Mouse (Mus musculus) intestine, embryonic 16.5 days (tissue): Measurements from ENCODE around the gene Arl6ip5. TPM values are rescaled to one million over a fixed set of nuclear protein-coding genes. Genes with fewer than 3 reads are reported as not detected.
A peak's percentile ranks its signal among the peaks of the same experiment; 100 is the strongest.

Experiments
- ATAC-seq: fragments of 200-750 bp; cut with Nextera tagmentation; 2 replicates; pipeline ENCODE4 v1.8.0; 2017; ENCODE audit warnings: moderate TSS enrichment, moderate library complexity
- H3K27ac ChIP-seq: fragments of 300-500 bp; sonication (generic); 2 replicates; pipeline ENCODE4 v1.5.1; 2014; ENCODE audit warnings: mild to moderate bottlenecking, low read length
- H3K27me3 ChIP-seq: fragments of 300-500 bp; sonication (generic); replicated peaks from 2 replicates; pipeline ENCODE4 v1.6.1; 2014; ENCODE audit warnings: low read length, control low read depth, mixed read lengths; ENCODE audit not compliant: control insufficient read depth, insufficient read depth
- H3K36me3 ChIP-seq: fragments of 300-500 bp; sonication (generic); 2 replicates; pipeline ENCODE4 v1.6.1; 2014; ENCODE audit warnings: low read length, control low read depth; ENCODE audit not compliant: control insufficient read depth, insufficient read depth
- H3K4me1 ChIP-seq: fragments of 300-500 bp; sonication (generic); 2 replicates; pipeline ENCODE4 v1.6.1; 2014; ENCODE audit warnings: low read length, control low read depth, mixed read lengths; ENCODE audit not compliant: control insufficient read depth, insufficient read depth
- H3K4me2 ChIP-seq: fragments of 300-500 bp; sonication (generic); 2 replicates; pipeline ENCODE4 v1.6.1; 2014; ENCODE audit warnings: low read depth, low read length, control low read depth
- H3K4me3 ChIP-seq: fragments of 300-500 bp; sonication (generic); 2 replicates; pipeline ENCODE4 v1.5.1; 2014; ENCODE audit warnings: mild to moderate bottlenecking, low read length
- H3K9ac ChIP-seq: fragments of 300-500 bp; sonication (generic); 2 replicates; pipeline ENCODE4 v1.6.1; 2014; ENCODE audit warnings: low read depth, low read length
- H3K9me3 ChIP-seq: fragments of 300-500 bp; sonication (generic); 2 replicates; pipeline ENCODE4 v1.6.1; 2016; ENCODE audit warnings: low read length, control low read depth; ENCODE audit not compliant: control insufficient read depth
- WGBS: fragments of 180-500 bp; shearing (Covaris S2); extraction: QIAGEN DNeasy Blood & Tissue Kit; methylation state at CpG from one replicate; pipeline ENCODE4 v1.1.7; 2014; 5-methylcytosine and 5-hydroxymethylcytosine counted together
- polyA plus RNA-seq: library from polyadenylated mRNA; unstranded; fragments of >200 nt; fragmentation: Nextera tagmentation; extraction: Ambion mirVana; gene quantifications from 2 replicates; pipeline ENCODE4 v1.2.1, GENCODE M21; 2015

Gene Arl6ip5
- polyA plus RNA-seq = 76.4 TPM in 2 replicates

- peak; percentile 75 for ATAC-seq
- Histone ChIP-seq H3K9ac (peak within 1 kb of the TSS; percentile 85), H3K4me3 (peak within 1 kb of the TSS; percentile 75), H3K9me3 (no peaks in the 10 kb centered on the region), H3K27me3 (no peaks in the 10 kb centered on the region), H3K27ac (peak within 1 kb of the TSS; percentile 80), H3K4me2 (peak within 1 kb of the TSS; percentile 76), H3K36me3 (no peaks in the 10 kb centered on the region), H3K4me1 (peaks cover 5% of the 10 kb centered on the region; the same call in 1 of the 2 replicates)
- WGBS = 9% methylated on average over 32 of the region's 32 CpGs
Observed at GRCm38 (mm10) chr6:97210191-97210961, at the start of gene Arl6ip5. Gene Arl6ip5 (plus strand): TSS chr6:97210689.

DNA sequence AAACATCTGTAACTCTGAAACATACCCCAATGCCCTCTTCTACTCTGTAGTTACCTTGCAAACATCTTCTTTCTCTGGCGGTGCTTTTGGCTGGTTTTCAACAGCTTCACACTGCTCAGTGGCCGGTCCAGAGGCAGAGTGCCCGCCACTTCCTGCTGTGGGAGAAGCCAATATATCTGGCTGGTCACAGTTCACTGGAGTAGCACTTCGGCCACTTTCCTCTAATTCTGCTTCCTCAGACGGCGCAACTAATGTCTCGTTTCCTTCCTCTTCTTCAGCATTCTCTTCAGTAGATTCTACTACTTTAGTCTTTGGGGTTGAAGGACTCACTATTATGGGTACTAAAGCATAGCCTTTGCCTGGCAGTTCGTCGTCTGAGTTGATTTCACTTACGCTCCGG is 34.8 kb upstream of the Arl6ip5 start:
- no peak overlapping the region for H3K9ac ChIP-seq
- no peak overlapping the region for H3K4me3 ChIP-seq
- H3K27me3 ChIP-seq = no peaks in the 10 kb centered on the region
- no peak overlapping the region for H3K4me2 ChIP-seq
- ATAC-seq = no peak
- peaks cover 16% of the 10 kb centered on the region for H3K4me1 ChIP-seq
- no peak overlapping the region for H3K27ac ChIP-seq
- peaks cover 10% of the 10 kb centered on the region for H3K36me3 ChIP-seq
- no peaks in the 10 kb centered on the region for H3K9me3 ChIP-seq
- 80% methylated on average over 11 of the region's 11 CpGs for WGBS

DNA sequence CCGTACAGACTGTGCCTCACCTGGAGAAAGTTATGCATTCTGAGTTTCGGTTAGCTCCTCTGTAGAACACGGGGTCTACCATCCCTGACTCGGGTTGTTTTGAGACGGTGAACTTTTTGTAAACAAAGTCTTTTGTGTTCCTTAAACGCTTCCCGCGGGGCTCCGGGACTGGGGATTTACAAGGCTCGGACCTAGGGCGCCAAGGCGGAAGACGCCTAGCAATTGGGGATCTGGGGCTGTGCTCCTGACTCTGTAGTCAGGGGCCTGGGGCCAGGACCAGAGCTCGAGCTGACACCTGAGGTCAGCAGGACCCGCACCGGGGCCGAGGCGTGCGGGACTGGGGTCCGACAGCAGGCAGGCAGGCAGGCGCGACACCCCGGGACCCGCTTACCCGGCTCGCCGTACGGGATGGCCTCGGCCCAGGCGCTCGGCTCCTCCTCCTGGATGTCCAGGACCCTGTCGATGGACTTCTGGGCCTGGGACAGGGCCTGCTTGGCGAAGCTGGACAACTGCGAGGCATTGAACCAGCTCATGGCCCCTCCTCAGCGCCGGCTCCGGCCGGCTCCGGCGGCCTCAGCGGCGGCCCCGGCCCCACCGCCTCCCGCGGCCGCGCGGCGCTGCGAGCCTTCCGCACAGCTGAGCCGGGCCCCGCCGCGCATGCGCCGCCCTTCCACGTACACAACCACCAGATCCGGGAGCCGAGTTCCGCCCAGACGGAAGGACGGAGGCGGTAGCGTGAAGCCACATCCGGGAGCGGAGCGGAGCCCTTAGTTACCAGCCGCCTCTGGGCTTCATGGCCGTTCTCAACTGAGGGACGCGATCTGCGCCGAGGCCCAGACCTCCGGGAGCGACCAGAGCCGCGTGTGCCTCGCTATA is 31.8 kb upstream of the Arl6ip5 start, which contains the start of gene Tmf1:
Tmf1 (minus strand) TSS at position 632 of the 876 bp plus-strand sequence.
- H3K9ac ChIP-seq = peak within 1 kb of the TSS; percentile 97
- WGBS = under 1% methylated on average over 78 of the region's 80 CpGs
- H3K27me3 ChIP-seq = no peaks in the 10 kb centered on the region
- peak within 1 kb of the TSS; percentile 93 for H3K27ac ChIP-seq
- no peaks in the 10 kb centered on the region for H3K9me3 ChIP-seq
- 0 out of 2 replicates have a peak, but pooled peaks cover 2% of the 10 kb centered on the region for H3K36me3 ChIP-seq
- peak; percentile 99 for ATAC-seq
- H3K4me3 ChIP-seq = peak within 1 kb of the TSS; percentile 98
- peaks cover 16% of the 10 kb centered on the region for H3K4me1 ChIP-seq
- peak within 1 kb of the TSS; percentile 80 for H3K4me2 ChIP-seq

DNA sequence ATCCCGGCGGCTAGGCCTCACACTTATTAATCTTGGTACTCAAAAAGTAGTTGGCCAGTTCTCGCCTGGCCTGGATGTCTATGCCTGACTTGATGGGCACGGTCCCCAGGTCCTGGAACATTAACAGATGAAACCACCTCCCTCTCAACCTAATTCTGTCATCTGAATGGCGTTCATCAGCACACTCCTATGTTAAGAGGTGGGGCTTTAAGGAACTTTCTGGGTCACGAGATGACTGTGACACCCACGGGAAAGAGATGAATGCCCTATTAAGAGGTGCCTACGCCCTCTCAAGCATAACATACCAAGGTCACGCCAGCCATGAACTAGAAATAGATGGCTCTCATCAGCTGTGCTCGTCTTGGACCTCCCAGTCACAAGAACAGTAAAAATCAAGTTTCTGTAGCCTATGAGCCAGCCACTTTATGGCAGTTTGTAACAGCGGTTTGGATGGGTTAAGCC is 31.1 kb upstream of the Arl6ip5 start:
- H3K9ac ChIP-seq = peak overlapping the region; percentile 97
- no peaks in the 10 kb centered on the region for H3K27me3 ChIP-seq
- H3K4me3 ChIP-seq = peak overlapping the region; percentile 98
- no peaks in the 10 kb centered on the region for H3K9me3 ChIP-seq
- ATAC-seq = peak; percentile 79
- H3K4me1 ChIP-seq = peaks cover 16% of the 10 kb centered on the region
- H3K4me2 ChIP-seq = peak overlapping the region; percentile 80
- 0 out of 2 replicates have a peak, but pooled peaks cover 2% of the 10 kb centered on the region for H3K36me3 ChIP-seq
- H3K27ac ChIP-seq = peak overlapping the region; percentile 90
- 8% methylated on average over 11 of the region's 11 CpGs for WGBS

DNA sequence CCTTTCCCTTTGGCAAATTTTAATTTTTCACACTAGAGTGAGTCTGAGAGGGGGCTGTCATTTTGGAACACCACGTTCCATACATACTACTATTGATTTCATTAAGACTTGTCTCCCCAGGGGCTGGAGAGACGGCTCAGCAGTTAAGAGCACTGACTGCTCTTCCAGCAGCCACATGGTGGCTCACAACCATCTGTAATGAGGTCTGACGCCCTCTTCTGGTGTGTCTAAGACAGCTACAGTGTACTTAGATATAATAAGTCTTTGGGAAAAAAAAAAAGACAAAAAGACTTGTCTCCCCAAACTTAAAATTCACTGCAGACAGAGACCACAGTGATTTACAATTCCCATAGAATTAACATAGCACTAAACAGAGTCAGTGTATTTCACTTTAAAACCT is 10.1 kb upstream of the Arl6ip5 start:
- H3K27me3 ChIP-seq = no peaks in the 10 kb centered on the region
- no peak overlapping the region for H3K27ac ChIP-seq
- no peak for ATAC-seq
- H3K4me2 ChIP-seq = no peak overlapping the region
- peaks cover 8% of the 10 kb centered on the region; the same call in 1 of the 2 replicates for H3K36me3 ChIP-seq
- no peak overlapping the region for H3K4me3 ChIP-seq
- H3K4me1 ChIP-seq = peaks cover 8% of the 10 kb centered on the region
- no peaks in the 10 kb centered on the region for H3K9me3 ChIP-seq
- 64% methylated on average over 3 of the region's 3 CpGs for WGBS
- H3K9ac ChIP-seq = no peak overlapping the region

DNA sequence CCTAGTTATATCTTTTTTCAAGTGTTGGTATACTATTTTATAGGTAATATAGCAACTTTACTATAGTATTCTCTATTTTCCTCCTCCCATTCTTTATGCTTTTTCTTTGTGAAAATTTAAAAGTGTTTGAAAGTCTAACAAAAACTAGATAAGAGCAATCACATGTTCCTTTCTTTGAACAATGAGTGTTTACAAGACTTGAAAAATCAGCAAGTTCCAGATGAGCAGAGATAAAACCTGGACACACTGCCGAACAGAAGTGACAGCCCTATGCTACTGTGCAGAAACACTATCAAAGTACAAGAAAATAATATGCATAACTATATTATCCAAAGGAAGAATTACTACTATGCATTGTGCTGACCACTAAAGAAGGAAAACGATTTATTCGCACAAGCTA is 8.0 kb upstream of the Arl6ip5 start:
- H3K4me1 ChIP-seq = peaks cover 8% of the 10 kb centered on the region
- H3K36me3 ChIP-seq = 0 out of 2 replicates have a peak, but pooled peaks cover 1% of the 10 kb centered on the region
- H3K27me3 ChIP-seq = no peaks in the 10 kb centered on the region
- no peaks in the 10 kb centered on the region for H3K9me3 ChIP-seq
- no peak overlapping the region for H3K27ac ChIP-seq
- H3K4me2 ChIP-seq = no peak overlapping the region
- no peak overlapping the region for H3K4me3 ChIP-seq
- H3K9ac ChIP-seq = no peak overlapping the region
- WGBS = 74% methylated on average over 3 of the region's 3 CpGs
- no peak for ATAC-seq

DNA sequence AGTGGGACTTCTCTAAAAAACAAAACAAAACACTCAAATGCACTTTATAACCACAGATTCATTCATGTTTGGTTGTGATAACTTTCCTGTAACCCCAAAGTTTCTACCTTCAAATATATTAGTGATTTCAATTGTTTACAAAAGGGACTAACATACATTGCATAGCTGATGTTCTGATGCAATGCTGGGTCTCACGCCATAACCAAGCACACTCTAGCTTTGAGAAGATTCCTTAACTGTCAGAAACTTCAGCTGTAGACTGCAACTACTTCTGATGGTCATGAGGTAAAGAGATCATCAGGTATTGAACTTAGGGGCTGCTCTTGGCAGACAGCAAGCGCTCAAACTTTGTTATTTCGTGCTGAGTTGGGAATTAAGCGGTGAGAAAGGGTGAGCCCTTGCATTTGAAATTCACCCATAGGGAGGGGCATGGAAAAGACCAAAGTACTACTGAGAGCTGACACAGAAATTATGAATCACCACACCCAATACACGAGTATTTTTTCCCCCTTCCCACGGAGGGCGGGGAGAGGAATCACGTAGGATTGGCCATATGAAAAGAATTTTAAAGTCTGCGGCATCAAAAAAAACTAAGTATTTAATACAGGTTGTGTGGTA is 6.1 kb upstream of the Arl6ip5 start:
- H3K4me1 ChIP-seq = peaks cover 8% of the 10 kb centered on the region
- H3K9ac ChIP-seq = peak overlapping the region; percentile 96
- H3K4me2 ChIP-seq = peak overlapping the region; percentile 50
- no peaks in the 10 kb centered on the region for H3K9me3 ChIP-seq
- WGBS = 10% methylated on average over 9 of the region's 9 CpGs
- H3K36me3 ChIP-seq = no peaks in the 10 kb centered on the region
- H3K27ac ChIP-seq = 0 out of 2 replicates have a peak overlapping the region, but pooled peaks have one; percentile 35
- peak overlapping the region; percentile 84 for H3K4me3 ChIP-seq
- ATAC-seq = peak; percentile 35
- no peaks in the 10 kb centered on the region for H3K27me3 ChIP-seq

DNA sequence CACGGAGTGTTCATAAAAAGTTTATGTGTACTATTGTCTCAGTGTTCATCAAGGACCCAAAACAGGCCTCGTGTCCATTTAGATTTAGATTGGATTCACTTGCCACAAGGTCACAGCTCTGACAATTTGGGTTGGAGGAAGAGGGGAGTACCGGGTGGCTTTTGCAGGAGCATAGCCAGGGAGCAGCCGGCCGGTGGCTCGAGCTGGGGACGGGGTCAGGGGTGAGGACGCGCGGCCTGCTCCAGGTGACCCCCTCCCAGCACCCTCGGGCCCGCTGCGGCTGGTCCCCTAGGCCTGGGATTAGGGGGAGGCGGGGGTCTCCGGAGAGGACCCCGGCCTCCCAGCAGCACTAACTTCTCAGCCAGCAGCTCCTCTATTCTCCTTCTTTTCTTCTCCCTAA is 5.5 kb upstream of the Arl6ip5 start:
- no peaks in the 10 kb centered on the region for H3K36me3 ChIP-seq
- H3K9ac ChIP-seq = peak overlapping the region; percentile 96
- peak overlapping the region; percentile 84 for H3K4me3 ChIP-seq
- peak; percentile 66 for ATAC-seq
- under 1% methylated on average over 15 of the region's 16 CpGs for WGBS
- peak overlapping the region; percentile 88 for H3K27ac ChIP-seq
- peak overlapping the region; percentile 50 for H3K4me2 ChIP-seq
- no peaks in the 10 kb centered on the region for H3K9me3 ChIP-seq
- no peaks in the 10 kb centered on the region for H3K27me3 ChIP-seq
- H3K4me1 ChIP-seq = peaks cover 8% of the 10 kb centered on the region
